Mouse (Mus musculus) Patski (cell line): Measurements from ENCODE around the gene Ldhal6b. TPM values are rescaled to one million over a fixed set of nuclear protein-coding genes. Genes with fewer than 3 reads are reported as not detected.

Experiments used
- ATAC-seq: fragments of 100-300 bp; one replicate; pipeline ENCODE4 v1.8.0; 2021
- CTCF ChIA-PET: fragments of 350-600 bp; sonication (Branson Sonifier 250); formaldehyde crosslinking; loops from one replicate; lab custom pipeline; 2022; ENCODE audit warnings: inconsistent platforms; lab: Charles Lee
- POLR2A ChIA-PET: fragments of 350-600 bp; sonication (Branson Sonifier 250); formaldehyde crosslinking; loops from one replicate; lab custom pipeline; 2022; ENCODE audit warnings: antibody characterized with exemption, inconsistent platforms; lab: Charles Lee
- DNase-seq: peaks from one replicate; pipeline ENCODE4 v3.0.0-alpha.2; 2011; ENCODE audit warnings: low read depth, low spot score
- H3K27me3 ChIP-seq: fragments of 371-371 bp; one replicate; pipeline ENCODE4 v1.5.1; 2021
- CTCF ChIP-seq: fragments of 100-300 bp; IDR thresholded peaks from one replicate; pipeline ENCODE4 v1.5.1; 2021
- in situ Hi-C: fragments of 300-500 bp; cut with MboI; formaldehyde crosslinking; loops from 3 replicates; pipeline ENCODE4 v1.11.1; 2018; ENCODE audit warnings: low pct_unique_long_range_greater_than_20kb, mixed read lengths
- polyA plus RNA-seq: library from polyadenylated mRNA; unstranded; gene quantifications from one replicate; pipeline ENCODE4 v1.2.3, GENCODE M21; 2021

The Ldhal6b gene
- polyA plus RNA-seq, 1 experiment from 2014 or later = 0.19 TPM

- in situ Hi-C loops = no loop called here
- no peak for DNase-seq
- no peak for TF ChIP-seq CTCF
- ATAC-seq = no peak
- no peaks in the 10 kb centered on the region for H3K27me3 ChIP-seq
- CTCF ChIA-PET = no interaction called here
- POLR2A ChIA-PET = no interaction called here
Observed at GRCm38 (mm10) chr17:5372951-5373350, 45.6 kb downstream of the Ldhal6b start.

DNA sequence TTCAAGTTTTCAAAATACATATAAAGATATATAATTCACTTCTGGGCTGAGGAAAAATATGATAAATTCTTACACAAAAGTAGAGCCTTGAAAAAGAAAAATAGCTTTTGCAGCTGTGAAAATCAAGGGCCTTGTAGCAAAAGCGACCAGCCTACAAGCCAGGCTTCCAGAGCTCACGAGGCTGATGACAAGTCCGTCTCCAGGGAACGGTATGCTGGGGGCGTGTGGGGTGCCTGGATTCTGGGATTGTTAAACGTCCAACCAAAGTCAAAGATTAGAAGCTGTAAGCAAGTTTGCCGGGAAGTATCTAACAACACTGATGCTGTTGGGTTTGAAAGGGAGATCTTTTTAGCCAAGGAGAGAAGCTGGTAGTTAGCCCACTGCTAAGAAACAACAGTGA, 47.0 kb downstream of the Ldhal6b start:
- ATAC-seq (no peak), DNase-seq (no peak)
- POLR2A ChIA-PET = no interaction called here
- in situ Hi-C loops = no loop called here
- H3K27me3 ChIP-seq = no peaks in the 10 kb centered on the region
- CTCF ChIA-PET = interaction anchor here (1.1 kb wide), 1 partner anchor 30 kb away, joined by 3 read pairs; no protein-coding TSS in a partner anchor
- no peak for TF ChIP-seq CTCF

DNA sequence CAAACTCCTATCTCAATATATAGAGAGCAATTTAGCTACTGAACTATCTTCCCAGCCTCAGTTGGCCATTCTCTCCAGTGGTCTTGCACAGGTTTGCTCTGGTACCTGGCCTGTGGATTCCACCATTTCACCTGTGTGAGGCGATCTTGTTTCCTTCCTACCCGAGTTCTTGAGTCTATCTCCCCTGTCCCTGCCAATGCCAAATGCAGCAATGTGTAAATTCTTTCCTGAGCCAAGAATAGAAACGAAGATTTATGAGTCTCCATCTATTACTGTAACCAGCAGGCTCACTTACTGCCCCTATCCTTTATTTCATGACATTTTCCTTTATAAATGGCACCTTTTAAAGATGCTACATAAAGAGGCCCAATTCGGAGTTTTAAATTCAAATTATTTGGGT, 47.5 kb downstream of the Ldhal6b start:
- in situ Hi-C loops = no loop called here
- TF ChIP-seq CTCF = no peak
- DNase-seq (no peak), ATAC-seq (no peak)
- H3K27me3 ChIP-seq = no peaks in the 10 kb centered on the region
- ChIA-PET POLR2A (no interaction called here), CTCF (interaction anchor here (1.1 kb wide), 1 partner anchor 30 kb away, joined by 3 read pairs; no protein-coding TSS in a partner anchor)

Other genes starting within 250 kb of the Ldhal6b start
- 105 TPM for gene Tmem242, start 21.5 kb upstream of the Ldhal6b start, polyA plus RNA-seq
- 2.4 TPM for gene Zdhhc14, start 73.8 kb upstream of the Ldhal6b start, polyA plus RNA-seq